Mouse (Mus musculus) spleen, adult 2 months (tissue): ENCODE measurements at regions not wholly inside any gene's neighbourhood (a gene's known extent, or its start where the extent isn't known, plus 50 kb on each side); places are given as distances from the start of the nearest gene placed in this dataset.

ENCODE experiments used
- DNase-seq, 2 experiments: peaks; one replicate each; pipeline versions ENCODE4 v3.0.0 to v3.0.0-alpha.2; 2012 to 2021; ENCODE audit warnings: low spot score in 2 of 2, low read depth in 1 of 2
- H3K27ac ChIP-seq: fragments of 200-500 bp; 2 replicates; pipeline ENCODE4 v1.5.1; 2012; ENCODE audit warnings: low read length, inconsistent platforms; ENCODE audit not compliant: insufficient read depth
- H3K27me3 ChIP-seq: fragments of 200-500 bp; 2 replicates; pipeline ENCODE4 v1.6.1; 2012; ENCODE audit warnings: mild to moderate bottlenecking, moderate library complexity, low read length, inconsistent platforms; ENCODE audit not compliant: control insufficient read depth, insufficient read depth
- H3K36me3 ChIP-seq: fragments of 200-500 bp; 2 replicates; pipeline ENCODE4 v1.6.1; 2012; ENCODE audit warnings: mild to moderate bottlenecking, low read length, inconsistent platforms; ENCODE audit not compliant: control insufficient read depth, insufficient read depth
- H3K4me1 ChIP-seq: fragments of 200-500 bp; 2 replicates; pipeline ENCODE4 v1.6.1; 2011; ENCODE audit warnings: inconsistent platforms; ENCODE audit not compliant: control insufficient read depth, insufficient read depth, insufficient read length
- H3K4me3 ChIP-seq: fragments of 200-500 bp; 2 replicates; pipeline ENCODE4 v1.5.1; 2011; ENCODE audit warnings: mild to moderate bottlenecking, inconsistent platforms; ENCODE audit not compliant: insufficient read depth, insufficient read length; ENCODE audit errors: extremely low read depth
- CTCF ChIP-seq: fragments of 200-500 bp; IDR thresholded peaks from 2 replicates; pipeline ENCODE4 v1.5.1; 2011; ENCODE audit warnings: mild to moderate bottlenecking, inconsistent platforms; ENCODE audit not compliant: insufficient read depth, insufficient read length, insufficient replicate concordance; ENCODE audit errors: extremely low read depth
- POLR2A ChIP-seq: fragments of 200-500 bp; IDR thresholded peaks from 2 replicates; pipeline ENCODE4 v1.6.1; 2011; ENCODE audit warnings: low read depth, low read length, inconsistent platforms
- WGBS: fragments of 180-500 bp; shearing (Covaris S2); methylation state at CpG from one replicate; pipeline ENCODE4 v1.1.7; 2018; 5-methylcytosine and 5-hydroxymethylcytosine counted together

- Histone ChIP-seq H3K27me3 (no peaks in the 10 kb centered on the region), H3K36me3 (no peaks in the 10 kb centered on the region), H3K4me3 (no peak overlapping the region), H3K27ac (no peak overlapping the region), H3K4me1 (no peaks in the 10 kb centered on the region)
- WGBS, result 35% methylated on average over 32 of the region's 32 CpGs
- TF ChIP-seq POLR2A (no peak), CTCF (no peak)
- no peak for DNase-seq
These were observed 250.3 kb downstream of the Cryba4 start for GRCm38 (mm10) chr5:112001742-112002701.

GRCm38 (mm10) chr5:112002856-112003660 lies 249.3 kb downstream of the Cryba4 start:
- TF ChIP-seq POLR2A, result no peak
- no peak for TF ChIP-seq CTCF
- Histone ChIP-seq H3K4me3 (no peak overlapping the region), H3K27ac (no peak overlapping the region), H3K4me1 (no peaks in the 10 kb centered on the region), H3K27me3 (no peaks in the 10 kb centered on the region), H3K36me3 (no peaks in the 10 kb centered on the region)
- 64% methylated on average over 12 of the region's 12 CpGs for WGBS
- no peak for DNase-seq

- H3K4me3 ChIP-seq, result no peak overlapping the region
- no peak for TF ChIP-seq CTCF
- no peak for TF ChIP-seq POLR2A
- 71% methylated on average over 3 of the region's 3 CpGs for WGBS
- no peaks in the 10 kb centered on the region for H3K27me3 ChIP-seq
- no peaks in the 10 kb centered on the region for H3K36me3 ChIP-seq
- DNase-seq, result no peak
- no peaks in the 10 kb centered on the region for H3K4me1 ChIP-seq
- H3K27ac ChIP-seq, result no peak overlapping the region
These were observed 248.3 kb downstream of the Cryba4 start for GRCm38 (mm10) chr5:112004041-112004440.

- Histone ChIP-seq H3K27ac (no peak overlapping the region), H3K36me3 (no peaks in the 10 kb centered on the region), H3K4me3 (no peak overlapping the region), H3K4me1 (no peaks in the 10 kb centered on the region), H3K27me3 (no peaks in the 10 kb centered on the region)
- TF ChIP-seq CTCF, result no peak
- TF ChIP-seq POLR2A, result no peak
- no peak for DNase-seq
- WGBS, result 11% methylated on average over 9 of the region's 9 CpGs
These were observed 239.7 kb downstream of the Cryba4 start for GRCm38 (mm10) chr5:112012505-112013164.

GRCm38 (mm10) chr5:112018925-112019324 lies 233.4 kb downstream of the Cryba4 start:
- Histone ChIP-seq H3K27me3 (no peaks in the 10 kb centered on the region), H3K36me3 (no peaks in the 10 kb centered on the region), H3K4me3 (no peak overlapping the region), H3K4me1 (no peaks in the 10 kb centered on the region), H3K27ac (no peak overlapping the region)
- 80% methylated on average over 7 of the region's 7 CpGs for WGBS
- no peak for TF ChIP-seq CTCF
- no peak for TF ChIP-seq POLR2A
- no peak for DNase-seq

- TF ChIP-seq CTCF, result no peak
- no peak for TF ChIP-seq POLR2A
- DNase-seq, result no peak
- no peaks in the 10 kb centered on the region for H3K27me3 ChIP-seq
- H3K36me3 ChIP-seq, result no peaks in the 10 kb centered on the region
- no peak overlapping the region for H3K4me3 ChIP-seq
- WGBS, result 82% methylated on average over 2 of the region's 2 CpGs
- no peak overlapping the region for H3K27ac ChIP-seq
- H3K4me1 ChIP-seq, result no peaks in the 10 kb centered on the region
These were observed 231.4 kb downstream of the Cryba4 start for GRCm38 (mm10) chr5:112020882-112021281.
